Mouse (Mus musculus): ENCODE measurements around the gene Clec16a. TPM values are rescaled to one million over a fixed set of nuclear protein-coding genes. Genes with fewer than 3 reads are reported as not detected.

The Clec16a gene
- polyA plus RNA-seq, 1 experiment from 2014 or later = 31.0 TPM

DNA sequence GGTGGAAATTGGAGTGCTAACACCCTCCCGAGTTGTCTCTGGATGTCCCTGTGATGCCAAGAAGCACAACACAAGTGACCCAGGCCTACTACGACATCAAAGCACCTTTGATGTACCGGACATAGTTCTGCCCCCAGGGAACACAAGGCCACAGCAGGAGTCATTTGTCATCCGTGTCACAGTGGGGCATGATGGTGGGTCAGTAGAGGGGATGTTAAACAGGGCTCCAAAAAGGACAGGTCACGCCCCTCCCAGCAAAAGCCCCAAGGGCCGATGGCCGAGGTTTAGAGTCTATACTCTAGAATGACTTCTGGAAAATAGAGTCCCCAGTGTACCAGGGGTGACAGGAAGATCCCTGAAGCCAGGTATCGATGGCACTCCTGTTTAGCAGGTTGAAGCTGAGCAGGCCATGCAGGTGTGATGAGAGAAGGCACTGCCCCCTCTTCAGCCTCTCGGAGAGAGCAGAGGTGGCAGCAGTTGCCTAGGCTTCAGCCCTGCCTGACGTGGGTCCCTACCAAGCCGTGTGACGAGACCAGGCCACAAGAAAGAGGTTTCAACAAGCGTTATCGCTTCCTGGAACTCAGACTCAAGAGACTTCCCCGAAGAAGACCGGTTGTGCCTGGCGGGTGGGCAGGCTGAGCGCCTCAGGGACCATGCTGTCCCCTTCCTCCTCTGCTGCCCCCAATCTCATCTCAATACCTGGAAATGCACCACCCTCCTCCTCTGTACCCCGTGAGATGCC, 226.8 kb downstream of the Clec16a start:
- H3K27me3 ChIP-seq (ENCODE audit: control insufficient read depth, insufficient read depth, low read length) = no peaks in the 10 kb centered on the region
- H3K36me3 ChIP-seq (ENCODE audit: control insufficient read depth, insufficient read depth, low read length) = no peaks in the 10 kb centered on the region
- H3K4me1 ChIP-seq (ENCODE audit: control insufficient read depth, insufficient read depth, low read length) = 0 out of 2 replicates have a peak, but pooled peaks cover 12% of the 10 kb centered on the region
- no peak overlapping the region for H3K27ac ChIP-seq (ENCODE audit: low read length)
- no peak overlapping the region for H3K9ac ChIP-seq (ENCODE audit: low read length)
- 71% methylated on average over 19 of the region's 19 CpGs for WGBS
- no peak overlapping the region for H3K4me2 ChIP-seq (ENCODE audit: low read depth, low read length)
- H3K9me3 ChIP-seq (replicated peaks; ENCODE audit: control insufficient read depth, low read length) = no peaks in the 10 kb centered on the region
- H3K4me3 ChIP-seq (replicated peaks; ENCODE audit: low read length) = no peak overlapping the region
- ATAC-seq (ENCODE audit: insufficient read depth, low FRiP score) = no peak

DNA sequence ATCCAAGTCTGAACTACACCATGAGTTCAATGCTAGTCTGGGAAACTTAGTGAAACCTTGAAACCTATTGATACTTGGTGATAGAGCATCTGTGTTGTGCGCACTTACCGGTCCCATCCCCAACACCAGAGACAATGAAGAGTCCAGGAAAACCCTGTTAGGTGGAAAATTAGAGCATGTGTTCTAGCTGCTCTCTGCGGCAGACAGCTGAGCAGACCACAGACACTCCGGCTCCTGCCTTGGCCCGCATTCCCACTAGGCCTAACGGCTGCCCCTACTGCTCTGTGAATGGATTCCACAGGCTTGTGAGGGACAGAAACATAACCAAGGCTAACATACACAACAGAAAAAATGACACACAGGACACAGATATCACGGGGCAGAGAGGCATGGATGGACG, 228.4 kb downstream of the Clec16a start:
- H3K27me3 ChIP-seq (ENCODE audit: control insufficient read depth, insufficient read depth, low read length) = no peaks in the 10 kb centered on the region
- no peaks in the 10 kb centered on the region for H3K36me3 ChIP-seq (ENCODE audit: control insufficient read depth, insufficient read depth, low read length)
- H3K4me2 ChIP-seq (ENCODE audit: low read depth, low read length) = no peak overlapping the region
- ATAC-seq (ENCODE audit: insufficient read depth, low FRiP score) = no peak
- WGBS = 77% methylated on average over 8 of the region's 8 CpGs
- 0 out of 2 replicates have a peak, but pooled peaks cover 12% of the 10 kb centered on the region for H3K4me1 ChIP-seq (ENCODE audit: control insufficient read depth, insufficient read depth, low read length)
- no peak overlapping the region for H3K27ac ChIP-seq (ENCODE audit: low read length)
- H3K9ac ChIP-seq (ENCODE audit: low read length) = no peak overlapping the region
- H3K9me3 ChIP-seq (replicated peaks; ENCODE audit: control insufficient read depth, low read length) = no peaks in the 10 kb centered on the region
- no peak overlapping the region for H3K4me3 ChIP-seq (replicated peaks; ENCODE audit: low read length)

DNA sequence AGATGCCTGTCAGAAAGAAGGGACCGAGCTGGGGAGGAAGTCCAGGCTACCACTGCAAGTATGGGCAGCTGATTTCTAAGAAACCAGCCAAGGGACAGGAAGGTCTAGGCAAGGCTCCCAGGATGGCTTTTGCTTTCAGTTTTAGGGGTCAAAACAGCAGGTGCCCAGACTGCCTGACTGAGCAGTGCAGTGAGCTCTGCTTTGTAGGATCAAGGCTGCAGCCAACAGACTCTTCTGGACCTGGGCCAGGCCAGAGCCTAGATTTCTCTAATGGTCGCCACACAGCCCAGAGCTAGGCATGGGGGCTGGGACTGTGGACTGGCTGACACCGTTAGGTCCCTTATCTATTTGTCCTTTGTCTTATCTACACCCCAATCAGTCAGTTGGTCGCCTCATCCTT, 229.6 kb downstream of the Clec16a start:
- H3K27ac ChIP-seq (ENCODE audit: low read length) = no peak overlapping the region
- no peak for ATAC-seq (ENCODE audit: insufficient read depth, low FRiP score)
- H3K9me3 ChIP-seq (replicated peaks; ENCODE audit: control insufficient read depth, low read length) = no peaks in the 10 kb centered on the region
- 0 out of 2 replicates have a peak, but pooled peaks cover 8% of the 10 kb centered on the region for H3K4me1 ChIP-seq (ENCODE audit: control insufficient read depth, insufficient read depth, low read length)
- no peaks in the 10 kb centered on the region for H3K27me3 ChIP-seq (ENCODE audit: control insufficient read depth, insufficient read depth, low read length)
- no peak overlapping the region for H3K4me3 ChIP-seq (replicated peaks; ENCODE audit: low read length)
- H3K4me2 ChIP-seq (ENCODE audit: low read depth, low read length) = no peak overlapping the region
- WGBS = 50% methylated on average over 4 of the region's 4 CpGs
- H3K9ac ChIP-seq (ENCODE audit: low read length) = no peak overlapping the region
- H3K36me3 ChIP-seq (ENCODE audit: control insufficient read depth, insufficient read depth, low read length) = no peaks in the 10 kb centered on the region

DNA sequence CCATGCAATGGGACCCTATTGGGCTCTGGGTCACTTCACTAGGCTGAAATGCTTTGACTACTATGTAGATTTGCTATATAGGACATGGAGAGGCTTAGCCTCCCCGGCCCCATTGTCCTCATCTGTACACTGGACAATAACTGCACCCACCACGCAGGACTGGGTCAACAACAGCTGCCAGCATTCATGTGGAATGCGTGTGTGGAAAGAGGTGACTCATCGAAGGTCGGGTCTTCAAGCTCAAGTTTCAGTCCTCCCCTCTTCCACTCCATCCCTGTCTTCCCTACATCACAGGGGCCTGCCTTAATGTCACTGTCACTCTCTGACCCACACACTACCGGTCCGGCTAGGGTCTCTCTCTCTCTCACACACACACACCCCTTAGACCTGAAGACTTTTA, 231.2 kb downstream of the Clec16a start:
- Histone ChIP-seq H3K9ac (ENCODE audit: low read length) (no peak overlapping the region), H3K27me3 (ENCODE audit: control insufficient read depth, insufficient read depth, low read length) (no peaks in the 10 kb centered on the region), H3K9me3 (replicated peaks; ENCODE audit: control insufficient read depth, low read length) (no peaks in the 10 kb centered on the region), H3K27ac (ENCODE audit: low read length) (no peak overlapping the region), H3K4me3 (replicated peaks; ENCODE audit: low read length) (no peak overlapping the region), H3K4me2 (ENCODE audit: low read depth, low read length) (no peak overlapping the region), H3K4me1 (ENCODE audit: control insufficient read depth, insufficient read depth, low read length) (peaks cover 5% of the 10 kb centered on the region; the same call in 1 of the 2 replicates), H3K36me3 (ENCODE audit: control insufficient read depth, insufficient read depth, low read length) (no peaks in the 10 kb centered on the region)
- 38% methylated on average over 7 of the region's 7 CpGs for WGBS
- no peak for ATAC-seq (ENCODE audit: insufficient read depth, low FRiP score)

DNA sequence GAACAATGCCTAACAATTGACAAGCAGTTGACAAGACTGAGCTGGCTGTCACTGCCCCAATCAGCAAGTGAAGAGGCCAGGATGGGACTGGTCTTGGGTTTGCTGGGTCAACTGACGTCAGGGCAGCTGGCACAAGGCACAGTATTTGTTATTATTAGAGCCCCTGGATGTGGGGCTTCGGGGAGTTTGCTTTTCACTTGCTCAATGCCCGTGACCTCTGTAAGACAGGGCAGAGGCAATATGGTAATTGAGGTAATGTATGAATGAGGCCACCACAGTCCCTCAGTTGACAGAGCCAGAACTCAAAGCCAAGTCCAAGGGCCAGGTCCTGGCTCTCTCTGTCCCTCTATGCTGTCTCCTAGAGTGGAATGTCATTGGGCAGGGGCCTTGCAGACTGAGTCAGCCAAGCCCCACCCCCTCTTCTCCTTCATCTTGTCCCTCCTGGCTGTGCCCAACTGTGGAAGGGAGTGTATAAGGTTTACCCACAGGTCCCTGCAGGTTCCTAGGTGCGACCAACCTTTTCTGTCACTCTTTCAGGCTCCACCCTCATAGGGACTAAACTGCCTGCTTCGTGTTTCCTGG, 232.5 kb downstream of the Clec16a start:
- peaks cover 19% of the 10 kb centered on the region for H3K4me1 ChIP-seq (ENCODE audit: control insufficient read depth, insufficient read depth, low read length)
- 58% methylated on average over 5 of the region's 5 CpGs for WGBS
- no peak overlapping the region for H3K27ac ChIP-seq (ENCODE audit: low read length)
- no peaks in the 10 kb centered on the region for H3K36me3 ChIP-seq (ENCODE audit: control insufficient read depth, insufficient read depth, low read length)
- H3K9ac ChIP-seq (ENCODE audit: low read length) = no peak overlapping the region
- H3K27me3 ChIP-seq (ENCODE audit: control insufficient read depth, insufficient read depth, low read length) = no peaks in the 10 kb centered on the region
- no peak overlapping the region for H3K4me3 ChIP-seq (replicated peaks; ENCODE audit: low read length)
- ATAC-seq (ENCODE audit: insufficient read depth, low FRiP score) = no peak
- H3K9me3 ChIP-seq (replicated peaks; ENCODE audit: control insufficient read depth, low read length) = no peaks in the 10 kb centered on the region
- no peak overlapping the region for H3K4me2 ChIP-seq (ENCODE audit: low read depth, low read length)

DNA sequence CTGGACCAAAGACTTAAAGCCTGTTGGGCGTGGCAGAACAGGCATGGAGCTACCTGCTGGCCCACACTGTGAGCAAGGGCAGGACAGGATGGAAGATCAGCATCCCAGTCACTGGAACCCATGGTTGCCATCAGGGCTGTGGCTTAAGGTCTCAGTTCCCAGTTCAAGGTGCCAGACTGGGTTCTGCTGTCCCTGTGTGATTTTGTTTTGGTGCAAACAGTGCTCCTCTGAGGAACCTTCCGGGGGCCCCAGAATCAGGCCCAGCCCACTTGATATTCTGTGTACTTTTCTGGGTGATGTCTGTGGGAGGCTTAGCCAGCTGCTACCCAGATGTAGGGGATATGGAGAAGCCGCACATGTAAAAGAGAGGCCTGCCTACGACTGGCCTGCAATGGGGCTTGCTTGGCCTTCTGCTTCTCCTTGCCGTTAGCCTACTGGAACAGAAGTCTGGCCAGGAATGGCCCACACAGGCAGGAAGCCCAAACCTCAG, 235.5 kb downstream of the Clec16a start:
- WGBS = 59% methylated on average over 5 of the region's 5 CpGs
- Histone ChIP-seq H3K27ac (ENCODE audit: low read length) (peak overlapping the region; percentile 43), H3K4me1 (ENCODE audit: control insufficient read depth, insufficient read depth, low read length) (peaks cover 33% of the 10 kb centered on the region)

DNA sequence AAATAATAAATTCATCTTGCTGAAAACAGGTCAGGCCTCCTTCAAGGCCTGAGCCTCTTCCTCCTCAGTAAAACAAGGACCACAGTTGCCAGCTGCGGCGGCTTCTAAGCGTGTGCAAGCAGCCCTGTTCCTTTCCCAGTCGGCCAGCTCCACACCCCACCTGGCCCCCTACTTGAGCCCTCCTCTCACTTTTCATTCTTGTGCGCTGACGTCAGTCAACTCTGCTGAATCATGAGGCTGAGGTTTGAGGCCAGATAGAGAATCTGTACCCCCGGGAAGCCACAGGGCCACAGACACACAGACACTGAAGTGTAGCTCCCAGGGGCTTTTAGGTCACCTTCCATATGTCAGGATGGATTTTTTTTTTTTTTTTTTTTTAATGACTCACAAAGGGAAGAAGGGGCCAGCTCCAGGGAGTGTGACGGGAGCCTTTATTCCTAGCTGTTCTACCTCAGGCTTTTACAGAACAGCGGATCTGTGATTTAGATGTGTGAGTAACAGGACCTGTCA, 236.8 kb downstream of the Clec16a start:
- no peak for ATAC-seq (ENCODE audit: insufficient read depth, low FRiP score)
- Histone ChIP-seq H3K27me3 (ENCODE audit: control insufficient read depth, insufficient read depth, low read length) (no peaks in the 10 kb centered on the region), H3K27ac (ENCODE audit: low read length) (peak overlapping the region; percentile 57; the same call in 1 of the 2 replicates), H3K4me2 (ENCODE audit: low read depth, low read length) (peak overlapping the region; percentile 91), H3K9ac (ENCODE audit: low read length) (peak overlapping the region; percentile 57), H3K36me3 (ENCODE audit: control insufficient read depth, insufficient read depth, low read length) (no peaks in the 10 kb centered on the region), H3K9me3 (replicated peaks; ENCODE audit: control insufficient read depth, low read length) (no peaks in the 10 kb centered on the region), H3K4me3 (replicated peaks; ENCODE audit: low read length) (peak overlapping the region; percentile 79; the same call in 1 of the 2 replicates), H3K4me1 (ENCODE audit: control insufficient read depth, insufficient read depth, low read length) (peaks cover 35% of the 10 kb centered on the region)
- 38% methylated on average over 9 of the region's 9 CpGs for WGBS

More for the DNA sequence above, 235.5 kb downstream of the Clec16a start:
- Histone ChIP-seq H3K27me3 (ENCODE audit: control insufficient read depth, insufficient read depth, low read length) (no peaks in the 10 kb centered on the region), H3K36me3 (ENCODE audit: control insufficient read depth, insufficient read depth, low read length) (no peaks in the 10 kb centered on the region), H3K9me3 (replicated peaks; ENCODE audit: control insufficient read depth, low read length) (no peaks in the 10 kb centered on the region), H3K9ac (ENCODE audit: low read length) (no peak overlapping the region), H3K4me2 (ENCODE audit: low read depth, low read length) (no peak overlapping the region), H3K4me3 (replicated peaks; ENCODE audit: low read length) (no peak overlapping the region)
- ATAC-seq (ENCODE audit: insufficient read depth, low FRiP score) = no peak

DNA sequence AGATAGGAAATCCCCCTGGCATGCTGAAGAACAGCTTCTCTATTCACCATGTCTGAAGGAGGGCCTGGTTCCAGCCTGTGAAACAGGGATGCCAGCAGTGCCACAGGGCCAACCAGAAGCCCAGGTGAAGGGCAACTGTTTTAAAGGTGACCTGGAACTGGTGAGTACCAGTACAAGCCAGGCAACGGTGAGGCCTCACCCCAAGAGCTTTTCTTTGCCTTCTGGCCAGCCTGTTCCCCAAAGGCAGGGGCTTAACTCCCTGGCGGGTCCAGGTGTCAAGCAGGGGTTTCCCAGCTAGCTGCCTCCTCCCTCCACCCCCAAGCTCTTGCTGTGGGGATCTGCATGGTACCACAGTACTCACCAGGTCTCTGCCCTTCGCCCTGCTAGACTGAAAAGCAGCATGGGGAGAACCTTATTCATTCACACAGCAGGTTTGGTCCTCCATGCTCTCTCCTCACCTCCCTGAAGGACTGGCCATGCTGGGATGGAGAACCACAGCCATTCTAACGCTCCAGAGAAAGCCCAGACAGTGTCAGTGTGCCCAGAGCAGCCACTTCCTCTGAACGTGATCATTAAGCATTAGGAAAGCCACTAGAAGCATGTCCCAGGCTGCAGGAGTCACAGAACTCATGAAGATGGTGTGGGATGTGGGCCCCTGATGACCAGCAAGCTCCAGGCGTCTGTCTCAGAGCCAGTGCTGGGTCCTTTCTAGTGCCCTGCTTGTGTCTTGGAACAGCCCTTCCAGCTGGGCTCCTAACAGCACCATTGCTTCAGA, 237.4 kb downstream of the Clec16a start:
- Histone ChIP-seq H3K4me2 (ENCODE audit: low read depth, low read length) (peak overlapping the region; percentile 91), H3K36me3 (ENCODE audit: control insufficient read depth, insufficient read depth, low read length) (no peaks in the 10 kb centered on the region), H3K4me1 (ENCODE audit: control insufficient read depth, insufficient read depth, low read length) (peaks cover 39% of the 10 kb centered on the region), H3K9ac (ENCODE audit: low read length) (peak overlapping the region; percentile 57), H3K27me3 (ENCODE audit: control insufficient read depth, insufficient read depth, low read length) (no peaks in the 10 kb centered on the region), H3K27ac (ENCODE audit: low read length) (peak overlapping the region; percentile 57; the same call in 1 of the 2 replicates), H3K9me3 (replicated peaks; ENCODE audit: control insufficient read depth, low read length) (no peaks in the 10 kb centered on the region), H3K4me3 (replicated peaks; ENCODE audit: low read length) (peak overlapping the region; percentile 79)
- WGBS = 46% methylated on average over 6 of the region's 6 CpGs
- no peak for ATAC-seq (ENCODE audit: insufficient read depth, low FRiP score)

DNA sequence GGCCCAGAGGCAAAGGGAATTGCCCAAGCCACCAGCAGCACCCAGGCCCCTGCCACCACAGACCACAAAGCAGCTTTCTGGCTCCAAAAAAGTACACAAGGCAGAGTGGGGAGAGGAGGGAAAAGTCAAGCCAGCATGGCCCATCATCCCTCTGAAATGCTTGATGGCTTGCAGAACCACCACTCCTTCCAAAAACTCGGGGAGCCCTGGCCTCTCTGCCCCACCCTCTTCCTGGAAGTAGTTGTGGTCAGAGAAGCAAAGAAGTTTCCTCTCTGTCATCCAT, 238.0 kb downstream of the Clec16a start:
- 10% methylated on average over 1 of the region's 1 CpGs for WGBS
- ATAC-seq (ENCODE audit: insufficient read depth, low FRiP score) = no peak

More for the DNA sequence above, 238.0 kb downstream of the Clec16a start:
- H3K4me2 ChIP-seq (ENCODE audit: low read depth, low read length) = peak overlapping the region; percentile 91
- peak overlapping the region; percentile 57; the same call in 1 of the 2 replicates for H3K27ac ChIP-seq (ENCODE audit: low read length)
- H3K9ac ChIP-seq (ENCODE audit: low read length) = peak overlapping the region; percentile 57
- peaks cover 39% of the 10 kb centered on the region for H3K4me1 ChIP-seq (ENCODE audit: control insufficient read depth, insufficient read depth, low read length)
- no peaks in the 10 kb centered on the region for H3K9me3 ChIP-seq (replicated peaks; ENCODE audit: control insufficient read depth, low read length)
- no peaks in the 10 kb centered on the region for H3K27me3 ChIP-seq (ENCODE audit: control insufficient read depth, insufficient read depth, low read length)
- no peaks in the 10 kb centered on the region for H3K36me3 ChIP-seq (ENCODE audit: control insufficient read depth, insufficient read depth, low read length)
- peak overlapping the region; percentile 79 for H3K4me3 ChIP-seq (replicated peaks; ENCODE audit: low read length)
